ENCODE assay signal across 14 mouse cellular contexts in genomic region chr16:35193357-35193756, GRCm38 (mm10). TPM values are rescaled to one million over a fixed set of nuclear protein-coding genes. Genes with fewer than 3 reads are reported as not detected.
DNase-seq lines count a peak whose midpoint lies in the region; ATAC-seq and TF ChIP-seq lines count a peak whose summit lies in the region.
"Had no signal": no experiment of that assay in that cellular context is flagged by ENCODE, and none has a peak within 500 bp of the region (broad histone marks: within the 10 kb centered on the region; RNA-seq: fewer than 3 reads in every experiment).

No protein-coding gene starts in this region.

- H3K27ac ChIP-seq in heart, embryonic 15.5 days, result peak overlapping the region; percentile 24
- 0 out of 2 replicates have a peak overlapping the region, but pooled peaks have one; percentile 7 for H3K27ac ChIP-seq in liver, adult 2 months (replicated peaks; ENCODE audit: insufficient read depth, low read depth, low read length)
- H3K27ac ChIP-seq in liver, postnatal 0 days (ENCODE audit: low read depth), result no peak overlapping the region
- peak overlapping the region; percentile 71 for H3K27ac ChIP-seq in heart, embryonic 16.5 days (ENCODE audit: low read length)
- H3K27ac ChIP-seq: liver, embryonic 12.5 days had no signal

- ATAC-seq in heart, embryonic 15.5 days (replicated peaks; ENCODE audit: insufficient number of reproducible peaks, insufficient read depth, low FRiP score, low read depth), result peak; percentile 38; the same call in 1 of the 2 replicates
- no peak for ATAC-seq in liver, postnatal 0 days
- ATAC-seq in heart, embryonic 16.5 days (replicated peaks; ENCODE audit: extremely low read depth, insufficient read depth, low FRiP score), result peak; percentile 29
- ATAC-seq: liver, embryonic 12.5 days; Patski had no signal

- H3K79me2 ChIP-seq in liver, adult 2 months (ENCODE audit: control insufficient read depth, insufficient read depth, low read length), result no peaks in the 10 kb centered on the region

- H3K4me3 ChIP-seq in heart, embryonic 15.5 days, result no peak overlapping the region
- H3K4me3 ChIP-seq in liver, adult 2 months (ENCODE audit: insufficient read depth, low read depth, low read length), result no peak overlapping the region
- no peak overlapping the region for H3K4me3 ChIP-seq in liver, postnatal 0 days (ENCODE audit: low read depth, low read length)
- H3K4me3 ChIP-seq in heart, embryonic 16.5 days (ENCODE audit: low read length), result no peak overlapping the region
- H3K4me3 ChIP-seq: liver, embryonic 12.5 days had no signal

- no peaks in the 10 kb centered on the region for H3K36me3 ChIP-seq in heart, embryonic 15.5 days
- H3K36me3 ChIP-seq in liver, adult 2 months (ENCODE audit: control insufficient read depth, insufficient read depth, low read length), result no peaks in the 10 kb centered on the region
- no peaks in the 10 kb centered on the region for H3K36me3 ChIP-seq in liver, postnatal 0 days (replicated peaks; ENCODE audit: insufficient read depth, low read length)
- no peaks in the 10 kb centered on the region for H3K36me3 ChIP-seq in heart, embryonic 16.5 days (ENCODE audit: control insufficient read depth, insufficient read depth)
- H3K36me3 ChIP-seq: liver, embryonic 12.5 days had no signal

- no peaks in the 10 kb centered on the region for H3K27me3 ChIP-seq in heart, embryonic 15.5 days
- no peaks in the 10 kb centered on the region for H3K27me3 ChIP-seq in liver, adult 2 months (ENCODE audit: control insufficient read depth, insufficient read depth, low read length)
- H3K27me3 ChIP-seq in liver, postnatal 0 days (ENCODE audit: insufficient read depth, low read length), result no peaks in the 10 kb centered on the region
- H3K27me3 ChIP-seq in heart, embryonic 16.5 days (ENCODE audit: control insufficient read depth, insufficient read depth, low read length), result no peaks in the 10 kb centered on the region
- H3K27me3 ChIP-seq: liver, embryonic 12.5 days had no signal

- TF ChIP-seq EP300 in liver, postnatal 0 days (IDR thresholded peaks at IDR 0.05; ENCODE audit: low read depth), result no peak

- TF ChIP-seq CTCF in liver, adult 2 months (IDR thresholded peaks at IDR 0.05; ENCODE audit: low read depth, low read length), result no peak
- no peak for TF ChIP-seq CTCF in liver, postnatal 0 days (IDR thresholded peaks at IDR 0.05; ENCODE audit: low read depth)

- intact Hi-C loops in heart, postnatal 14 days (cut with DNase I), result no loop called here

- peaks cover 52% of the 10 kb centered on the region for H3K4me1 ChIP-seq in heart, embryonic 15.5 days (replicated peaks)
- H3K4me1 ChIP-seq in liver, adult 2 months (ENCODE audit: control insufficient read depth, insufficient read depth, low read length), result no peaks in the 10 kb centered on the region
- no peaks in the 10 kb centered on the region; the same call in 1 of the 2 replicates for H3K4me1 ChIP-seq in liver, postnatal 0 days (ENCODE audit: insufficient read depth)
- H3K4me1 ChIP-seq in heart, embryonic 16.5 days (ENCODE audit: control insufficient read depth, insufficient read depth, low read length), result peaks cover 24% of the 10 kb centered on the region

- DNase-seq in heart, postnatal 14 days, result no peak
- no peak for DNase-seq in liver, adult 2 months (ENCODE audit: extremely low read depth, low read depth, low spot score)
- DNase-seq in liver, postnatal 0 days, result no peak
- DNase-seq in R1 (ENCODE audit: low read depth, low spot score), result peak; percentile 9
- DNase-seq in urinary bladder, postnatal 14 days (ENCODE audit: low spot score), result no peak
- no peak for DNase-seq in frontal cortex, postnatal 36 days (ENCODE audit: low spot score in 2 of 2)
- DNase-seq: adrenal gland, adult 8-10 months; cerebellum, adult 9-11 months had no signal

- WGBS in heart, embryonic 15.5 days, result 40% methylated on average over 3 of the region's 3 CpGs
- 62% methylated on average over 3 of the region's 3 CpGs for WGBS in liver, adult 2 months
- WGBS in liver, postnatal 0 days (ENCODE audit: insufficient replicate concordance), result 60% methylated on average over 3 of the region's 3 CpGs
- 31% methylated on average over 3 of the region's 3 CpGs for WGBS in heart, embryonic 16.5 days

- no peaks in the 10 kb centered on the region for H3K9me3 ChIP-seq in heart, embryonic 15.5 days (replicated peaks)
- H3K9me3 ChIP-seq in liver, postnatal 0 days (ENCODE audit: low read length), result no peaks in the 10 kb centered on the region
- H3K9me3 ChIP-seq in heart, embryonic 16.5 days (replicated peaks; ENCODE audit: control insufficient read depth, low read length), result no peaks in the 10 kb centered on the region
- H3K9me3 ChIP-seq: liver, embryonic 12.5 days had no signal

- no peak overlapping the region for H3K9ac ChIP-seq in heart, embryonic 15.5 days
- H3K9ac ChIP-seq in liver, adult 2 months (ENCODE audit: low read depth, low read length), result no peak overlapping the region
- no peak overlapping the region for H3K9ac ChIP-seq in liver, postnatal 0 days (replicated peaks)
- no peak overlapping the region for H3K9ac ChIP-seq in heart, embryonic 16.5 days (ENCODE audit: low read length)
- H3K9ac ChIP-seq: liver, embryonic 12.5 days had no signal

- TF ChIP-seq POLR2A in liver, adult 2 months (IDR thresholded peaks at IDR 0.05; ENCODE audit: extremely low read depth, insufficient read depth, low read length), result no peak

- H3K4me2 ChIP-seq in heart, embryonic 15.5 days, result no peak overlapping the region
- H3K4me2 ChIP-seq in liver, postnatal 0 days (ENCODE audit: low read depth, low read length), result no peak overlapping the region
- H3K4me2 ChIP-seq in heart, embryonic 16.5 days (ENCODE audit: low read depth, low read length), result no peak overlapping the region
- H3K4me2 ChIP-seq: liver, embryonic 12.5 days had no signal

RNA-seq across cellular contexts. Expression of gene Adcy5, which starts 38.7 kb away (rescaled TPM):
- polyA plus RNA-seq in heart, embryonic 15.5 days (2015; fragmentation: Nextera tagmentation; extraction: Ambion mirVana), result 9.2 and 9.7 TPM in 2 replicates
- 10 to 100 TPM; 50.4 to 50.9 TPM for total RNA-seq in heart, postnatal 14 days (2021)
- total RNA-seq in liver, adult 2 months (2014; rRNA removed), result 0.46 and 0.81 TPM in 2 replicates
- polyA plus RNA-seq in liver, adult 2 months (2012; rRNA removed), result 1.3 and 1.6 TPM in 2 replicates
- polyA plus RNA-seq in liver, postnatal 0 days (2015; fragmentation: Nextera tagmentation; extraction: Ambion mirVana), result 0.28 and 0.39 TPM in 2 replicates
- 9.2 and 10.3 TPM in 2 replicates for polyA plus RNA-seq in heart, embryonic 16.5 days (2015; fragmentation: Nextera tagmentation; extraction: Ambion mirVana)
- total RNA-seq: hematopoietic stem cell, adult 5-6 weeks; megakaryocyte-erythroid progenitor cell, adult 5-6 weeks had no signal
